Mouse (Mus musculus): ENCODE data around the gene CN725425. TPM values are rescaled to one million over a fixed set of nuclear protein-coding genes. Genes with fewer than 3 reads are reported as not detected.

The CN725425 gene
- total RNA-seq, 2 experiments from 2014 or later = not detected

DNA sequence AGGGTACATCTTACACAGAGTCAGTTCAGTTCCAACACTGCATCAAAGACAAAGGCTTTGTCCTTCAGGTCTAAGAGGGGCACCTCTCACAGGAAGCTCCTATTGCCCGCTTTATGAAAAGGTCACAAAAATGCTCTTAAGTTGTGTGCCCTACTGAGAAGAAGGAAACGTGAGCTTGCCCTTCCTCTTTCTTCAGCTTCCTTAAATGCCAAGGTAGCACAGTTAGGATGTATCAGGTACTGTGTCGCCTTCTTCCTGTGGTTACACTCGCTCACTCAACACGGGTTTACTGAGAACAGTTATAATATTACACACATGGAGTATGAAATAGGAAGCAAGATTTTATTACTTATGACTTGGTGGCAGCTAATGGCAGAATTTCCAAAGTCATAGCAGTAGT, 38.0 kb downstream of the CN725425 start:
- DNase-seq = no peak

DNA sequence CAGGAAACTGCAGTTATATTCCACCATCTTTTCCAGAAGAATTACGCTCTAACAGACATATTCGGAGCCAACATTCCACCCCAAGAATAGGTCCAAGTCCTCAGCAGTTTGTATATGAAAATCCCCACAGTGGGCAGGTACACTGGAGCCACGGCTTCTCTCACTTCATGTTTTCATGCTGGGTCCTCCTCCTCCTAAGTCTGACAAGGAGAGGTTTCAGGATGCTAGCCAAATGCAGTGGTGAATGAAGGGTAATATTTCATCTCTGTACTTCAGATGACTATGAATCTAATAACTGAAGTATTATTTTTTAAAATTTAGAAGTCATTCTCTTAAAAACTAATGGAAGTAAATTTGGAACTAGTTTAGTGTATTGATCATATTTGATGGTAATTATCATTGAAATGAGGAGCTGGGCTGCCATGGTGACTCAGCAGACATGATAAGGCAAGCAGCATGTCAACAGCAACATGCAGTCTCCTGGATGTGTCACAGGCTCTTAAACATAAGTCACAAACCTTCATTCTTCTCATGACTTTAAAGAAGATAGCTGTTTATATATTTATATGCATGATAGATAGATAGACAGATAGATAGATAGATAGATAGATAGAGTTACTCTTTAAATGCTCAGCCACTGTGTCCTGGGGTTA, 41.5 kb downstream of the CN725425 start:
- DNase-seq = no peak

DNA sequence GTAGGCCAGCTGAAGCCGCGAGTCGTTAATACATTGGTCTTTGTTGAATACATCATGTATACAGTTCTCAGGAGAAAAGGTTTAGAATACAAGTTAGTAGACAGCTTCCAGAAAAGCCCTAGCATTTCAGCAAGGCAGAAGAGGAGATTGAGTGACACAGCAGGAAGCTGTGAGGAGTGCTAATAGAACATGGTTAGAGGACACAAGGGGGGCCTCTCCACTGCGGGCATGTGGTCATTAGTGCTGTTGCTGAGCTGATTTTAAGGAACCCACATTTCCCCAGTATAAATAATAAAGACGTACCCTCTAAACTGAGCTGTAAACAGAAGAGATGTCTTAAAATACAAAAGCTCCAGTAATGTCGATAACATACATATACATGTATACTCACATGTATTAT, 51.5 kb downstream of the CN725425 start:
- no peak for DNase-seq

DNA sequence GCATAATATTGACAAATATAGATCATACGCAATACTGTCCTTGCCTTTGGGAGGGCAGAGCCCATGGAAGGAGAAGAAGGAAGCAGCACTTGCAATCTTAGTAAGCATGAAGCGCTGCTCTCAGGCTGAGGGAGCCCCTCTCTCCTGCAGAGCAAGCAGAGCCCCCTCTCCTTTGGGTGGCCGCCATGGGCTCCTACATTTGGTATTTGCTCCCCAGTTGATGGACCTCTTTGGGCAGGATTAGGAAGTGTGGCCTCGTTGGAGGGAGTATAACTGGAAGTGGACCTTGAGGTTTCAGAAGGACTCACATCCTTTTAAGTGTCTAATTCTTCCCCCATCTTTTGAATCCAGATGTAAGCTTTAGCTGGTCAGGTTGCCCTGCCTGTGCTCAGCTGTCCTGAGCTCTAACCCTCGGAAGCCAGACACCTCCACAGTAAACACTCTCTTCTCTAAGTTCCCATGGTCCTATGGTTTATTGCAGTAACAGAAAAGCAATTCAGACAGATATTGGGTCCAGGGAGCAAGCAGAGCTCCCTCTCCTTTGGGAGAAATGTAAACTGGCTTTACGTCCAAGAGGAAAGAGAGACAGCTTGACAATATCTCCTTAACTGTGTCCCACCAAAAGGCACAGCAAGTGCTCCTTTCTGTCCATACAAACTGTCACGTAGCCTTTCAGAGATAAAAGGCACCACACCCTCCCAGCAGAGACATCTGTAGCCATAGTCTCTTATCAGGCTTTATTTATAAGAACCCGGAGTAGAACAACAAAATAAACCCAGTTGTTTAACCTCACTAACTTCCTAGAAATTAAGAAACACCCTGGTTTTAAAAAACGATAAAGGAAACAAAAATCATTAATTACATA, 52.5 kb downstream of the CN725425 start:
- no peak for DNase-seq

DNA sequence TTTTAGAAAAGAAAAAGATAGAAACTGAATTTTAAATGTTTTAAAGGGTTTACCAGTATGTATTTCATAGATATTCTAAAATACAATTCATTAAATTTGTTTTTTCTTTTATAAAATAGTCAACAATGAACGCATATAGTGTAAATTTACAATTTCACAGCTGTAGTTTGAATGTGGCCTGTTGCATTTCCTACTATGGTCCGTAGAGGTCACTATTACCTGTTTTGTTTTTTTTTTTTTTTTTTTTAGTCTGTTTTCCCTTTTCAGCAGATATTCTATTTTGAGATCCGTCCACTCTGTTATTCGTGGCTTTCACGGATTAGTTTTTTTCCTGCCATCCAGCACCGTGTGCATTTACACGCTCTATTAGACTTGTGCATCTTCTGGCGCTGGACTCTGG, 53.7 kb downstream of the CN725425 start:
- no peak for DNase-seq

DNA sequence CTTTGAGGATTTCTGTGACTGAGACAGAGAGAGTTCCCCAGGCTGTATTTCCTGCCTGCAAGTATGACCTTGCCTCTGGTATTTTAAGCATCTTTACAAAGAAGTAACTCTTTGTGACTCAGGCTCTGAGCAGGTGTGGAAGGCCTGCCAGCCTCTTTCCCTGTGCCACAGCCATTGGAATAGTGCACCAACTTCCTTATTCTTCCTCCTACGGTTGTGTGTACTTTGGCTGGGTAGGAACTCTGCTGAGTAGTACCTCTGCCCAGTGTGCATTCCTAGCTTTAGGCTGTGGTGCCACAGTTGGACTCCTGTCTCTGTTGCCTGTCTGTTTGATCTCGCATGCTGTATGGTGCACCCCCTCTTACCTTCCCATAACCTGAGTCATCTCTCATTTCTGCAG, 56.0 kb downstream of the CN725425 start:
- DNase-seq = no peak

DNA sequence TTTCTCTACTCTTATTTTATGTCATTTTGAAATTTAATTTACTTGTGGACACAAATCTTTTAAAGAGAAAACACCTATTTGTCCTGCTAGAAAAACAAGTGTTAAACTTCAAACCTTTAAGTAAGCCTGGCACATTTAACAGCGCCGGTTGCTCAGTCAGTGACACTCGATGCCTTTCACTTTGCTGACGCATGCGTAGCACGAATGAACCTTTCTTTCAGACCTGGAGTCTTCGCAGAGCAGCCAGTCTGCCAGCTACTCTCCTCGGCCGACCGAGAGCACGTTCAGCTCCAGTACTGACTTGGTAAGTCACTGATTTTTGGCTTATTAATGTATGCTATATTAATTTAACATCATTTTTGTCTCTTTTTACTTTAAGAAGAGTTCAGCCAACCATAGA, 57.8 kb downstream of the CN725425 start:
- peak; percentile 49 for DNase-seq

DNA sequence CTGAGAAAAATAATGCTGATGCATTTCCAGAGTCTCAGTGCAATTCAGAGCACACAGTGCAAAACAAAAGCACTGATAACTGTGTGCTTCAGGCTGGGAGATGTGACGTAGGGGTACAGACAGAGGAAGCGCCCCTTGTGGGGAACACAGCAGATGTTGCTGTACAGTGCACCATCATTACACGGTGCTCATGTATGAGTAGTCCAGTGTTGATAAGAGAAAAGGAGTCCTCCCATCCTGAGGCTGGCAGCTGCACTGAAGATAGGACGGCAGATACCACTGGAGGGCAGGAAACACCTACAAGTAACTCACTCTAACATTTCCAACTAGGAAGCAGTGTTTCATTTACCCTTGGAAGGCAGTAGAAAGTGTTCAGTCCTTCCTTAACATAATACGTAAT, 61.3 kb downstream of the CN725425 start:
- no peak for DNase-seq

DNA sequence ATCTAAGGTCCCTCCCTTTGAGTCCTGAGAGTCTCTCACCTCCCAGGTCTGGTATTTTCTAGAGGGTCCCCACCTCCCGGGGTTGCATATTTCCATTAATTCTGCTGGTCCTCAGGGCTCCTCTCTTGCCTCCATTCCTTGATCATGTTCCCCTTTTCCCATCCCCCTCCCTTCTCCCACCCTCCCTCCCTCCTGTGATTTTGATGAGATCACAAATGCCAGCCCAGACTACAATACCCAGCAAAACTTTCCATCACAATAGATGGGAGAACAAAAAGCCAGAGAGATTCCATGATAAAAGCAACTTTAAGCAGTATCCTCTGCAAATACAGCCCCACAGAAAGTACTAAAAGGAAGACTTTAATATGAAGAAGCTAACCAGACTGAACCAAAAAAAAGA, 64.6 kb downstream of the CN725425 start:
- no peak for DNase-seq

DNA sequence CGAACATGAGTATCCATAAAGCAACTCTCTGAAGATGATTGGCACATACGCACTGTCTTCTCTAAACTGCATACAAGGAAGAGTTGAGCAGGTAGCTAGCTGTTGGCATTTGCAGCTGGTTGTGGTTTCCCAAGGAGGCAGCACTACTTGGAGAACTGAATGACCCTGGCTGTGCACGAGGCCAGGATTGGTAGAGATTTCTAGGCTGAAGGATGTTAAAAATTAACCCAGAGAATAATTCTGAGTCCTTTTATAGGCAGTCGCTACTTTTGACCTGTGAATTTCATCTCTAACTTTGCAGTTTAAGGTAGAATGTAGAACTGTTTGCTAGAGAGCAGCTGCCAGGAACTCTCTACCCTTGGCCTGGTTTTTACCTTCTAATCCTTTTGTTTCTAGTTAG, 69.2 kb downstream of the CN725425 start:
- no peak for DNase-seq

DNA sequence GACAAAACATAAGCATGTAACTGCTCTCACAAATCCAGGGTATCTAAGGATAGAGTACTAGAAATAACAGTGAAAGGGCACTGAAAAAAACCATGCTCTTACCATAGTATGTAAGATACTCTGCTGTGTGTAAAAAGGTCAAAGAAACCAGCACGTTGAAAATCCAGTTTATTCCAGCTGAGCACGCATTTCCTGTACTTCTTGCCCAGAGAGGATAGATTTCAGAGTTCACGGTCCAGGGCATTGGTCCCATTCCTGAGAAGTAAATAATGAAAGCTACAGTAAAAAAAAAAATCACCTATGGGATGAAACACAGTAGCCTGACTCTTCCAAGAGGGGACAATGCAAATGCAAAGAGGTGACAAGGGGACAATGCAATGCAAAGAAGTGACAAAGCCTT, 76.7 kb downstream of the CN725425 start:
- DNase-seq = no peak

DNA sequence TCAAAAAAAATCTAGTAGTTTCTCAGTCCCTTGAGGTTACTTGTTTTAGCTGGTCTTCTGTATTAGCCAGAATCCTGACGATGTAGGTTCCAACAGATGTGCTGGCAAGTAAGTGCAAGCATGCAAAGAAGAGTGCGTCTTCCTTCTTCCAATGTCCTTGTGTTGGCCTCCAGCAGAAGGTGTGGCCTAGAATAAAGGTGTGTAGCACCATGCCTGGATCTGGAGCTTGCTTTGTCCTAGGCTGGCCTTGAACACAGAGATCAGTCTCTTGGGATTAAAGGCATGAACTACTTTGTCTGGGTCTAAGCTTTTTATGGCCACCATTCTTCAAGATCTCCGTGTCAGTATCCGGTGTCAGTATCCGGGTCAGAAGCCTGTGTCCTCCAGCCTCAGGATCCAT, 80.3 kb downstream of the CN725425 start:
- DNase-seq = no peak

DNA sequence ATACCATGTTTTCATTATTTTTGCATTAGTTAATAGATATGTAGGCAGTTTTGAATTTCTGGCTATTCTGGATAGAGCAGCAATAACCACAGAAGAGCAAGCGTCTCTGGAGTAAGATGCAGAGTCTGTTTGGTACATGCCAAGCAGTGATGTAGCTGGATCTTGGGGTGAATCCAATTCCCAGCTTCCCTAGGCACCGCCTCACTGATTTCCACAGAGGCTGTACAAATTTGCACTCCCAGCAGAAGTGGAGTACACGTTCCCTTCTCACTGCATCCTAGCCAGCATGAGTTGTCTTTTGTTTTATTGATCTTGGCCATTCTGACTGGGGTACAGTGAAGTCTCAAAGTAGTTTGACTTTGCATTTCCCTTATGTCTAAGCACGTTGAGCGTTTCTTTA, 82.2 kb downstream of the CN725425 start:
- peak; percentile 41 for DNase-seq

DNA sequence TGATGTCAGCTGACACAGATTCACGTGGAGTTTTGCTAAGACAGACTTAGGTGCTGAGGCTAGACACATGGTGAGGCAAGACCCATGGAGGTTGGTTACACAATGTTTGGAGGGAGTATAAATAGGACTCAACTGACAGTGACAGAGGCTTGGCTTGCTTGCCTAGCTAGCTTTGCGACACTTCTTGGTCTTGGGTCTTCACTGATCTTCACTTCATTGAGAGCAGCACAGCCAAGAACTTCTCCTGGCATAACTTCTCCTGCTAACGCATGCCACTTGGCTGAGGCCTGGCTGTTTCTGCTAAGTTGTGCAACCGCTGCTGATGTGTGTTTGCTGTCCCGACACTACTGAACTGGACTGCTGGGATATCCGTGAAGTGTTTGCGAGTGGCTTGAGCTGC, 83.5 kb downstream of the CN725425 start:
- DNase-seq = peak; percentile 87

DNA sequence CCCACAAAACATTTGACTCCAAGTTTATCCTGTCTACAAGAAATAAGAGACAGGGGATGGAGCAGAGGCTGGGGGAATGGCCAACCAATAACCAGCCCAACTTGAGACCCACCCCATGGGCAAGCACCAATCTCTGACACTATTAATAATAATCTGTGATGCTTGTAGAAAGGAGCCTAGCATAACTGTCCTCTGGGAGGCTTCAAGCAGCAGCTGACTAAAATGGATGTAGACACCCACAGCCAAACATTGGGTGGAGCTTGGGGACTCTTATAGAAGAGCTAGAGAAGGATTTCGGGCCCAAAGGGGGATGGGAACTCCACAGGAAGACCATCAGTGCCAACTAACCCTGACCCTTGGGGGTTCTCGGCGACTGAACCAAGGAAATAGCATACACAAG, 84.1 kb downstream of the CN725425 start:
- no peak for DNase-seq

DNA sequence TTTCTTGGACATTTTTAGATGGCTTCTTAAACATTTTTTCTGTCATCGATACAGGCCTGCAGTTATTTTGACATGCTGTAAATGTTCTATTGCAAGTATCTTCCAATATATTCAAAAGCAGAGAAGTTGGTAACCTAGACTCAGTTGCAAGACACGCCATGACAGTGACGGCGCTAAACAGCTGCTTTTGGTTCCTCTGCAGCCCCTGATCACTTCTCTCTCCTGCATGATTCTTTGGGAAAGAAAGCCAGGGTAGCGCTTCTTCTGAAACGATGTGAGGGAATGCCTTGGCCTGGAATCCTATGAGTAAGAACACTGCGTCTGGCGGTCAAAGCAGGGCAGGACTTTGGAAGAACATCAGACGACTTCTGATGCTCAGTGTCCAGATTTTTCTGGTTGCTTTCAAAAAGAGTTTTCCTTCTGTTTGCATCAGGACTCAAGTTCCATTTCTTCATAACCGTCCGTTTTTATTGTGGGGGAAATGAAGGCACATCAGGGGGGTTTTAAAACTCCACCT, 100.1 kb downstream of the CN725425 start:
- peak; percentile 53 for DNase-seq

DNA sequence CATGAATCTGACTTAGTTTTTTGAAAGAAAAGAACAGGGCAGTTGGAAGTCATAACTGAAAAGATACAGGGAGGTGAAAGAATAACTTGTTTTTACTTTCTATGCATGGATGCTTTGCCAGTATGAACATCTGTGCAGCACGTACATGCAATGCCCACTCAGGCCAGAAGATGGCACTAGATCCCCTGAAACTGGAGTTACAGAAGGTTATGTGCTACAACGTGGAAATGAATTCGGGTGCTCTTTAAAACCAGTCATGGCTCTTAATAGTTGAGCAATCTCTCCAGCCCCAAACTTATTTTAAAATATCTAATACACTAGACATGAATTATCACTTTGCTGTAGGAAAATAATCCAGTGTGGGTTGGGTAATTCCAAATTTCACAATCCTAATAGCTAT, 102.1 kb downstream of the CN725425 start:
- peak; percentile 68 for DNase-seq

DNA sequence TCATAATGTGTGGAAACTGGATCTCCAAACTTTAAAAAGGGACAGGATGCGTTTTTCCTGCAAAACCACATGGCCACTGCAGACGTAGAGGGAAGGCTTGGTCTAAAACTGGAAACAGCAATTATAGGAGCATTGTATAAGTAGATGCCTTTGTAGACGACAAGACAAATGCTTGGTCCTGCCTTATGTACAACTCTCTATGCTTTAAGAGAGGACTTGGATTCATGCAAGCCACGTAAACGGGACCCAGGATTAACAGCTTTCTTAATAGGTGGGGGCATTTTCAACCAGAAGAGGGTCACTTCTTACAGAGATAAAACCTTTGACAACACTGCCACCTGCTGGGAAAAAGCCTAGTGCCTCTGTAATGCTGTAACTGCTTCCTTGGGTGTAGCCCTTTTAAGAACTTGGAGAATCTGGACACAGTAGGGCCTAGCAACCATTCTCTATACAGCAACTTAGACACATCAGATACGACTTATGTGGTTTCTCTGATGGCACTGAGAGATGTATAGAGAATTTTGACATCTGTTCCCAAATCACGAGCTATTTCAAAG, 105.1 kb downstream of the CN725425 start:
- no peak for DNase-seq

Other genes starting within 250 kb of the CN725425 start
- gene Kif21a, start 149.5 kb upstream of the CN725425 start, total RNA-seq (2021) = 10 to 100 TPM in 1 of 2 experiments, 1 to 10 TPM in 1; 9.5 to 14.9 TPM
- 10 to 100 TPM; 20.3 to 20.6 TPM for gene Abcd2, start 7.7 kb upstream of the CN725425 start, total RNA-seq (2021)

Data from gastrocnemius, postnatal 25 days (tissue).